Mouse (Mus musculus): ENCODE measurements around the gene Gm11634. TPM values are rescaled to one million over a fixed set of nuclear protein-coding genes. Genes with fewer than 3 reads are reported as not detected.
"Not testable (repeated sequence)": the region's sequence is repeated elsewhere in the genome, so short reads cannot be mapped to it uniquely, and the experiment has no call there.

The Gm11634 gene
- polyA plus RNA-seq (2015; fragmentation: Nextera tagmentation; extraction: Ambion mirVana), result not detected in 2 replicates

DNA sequence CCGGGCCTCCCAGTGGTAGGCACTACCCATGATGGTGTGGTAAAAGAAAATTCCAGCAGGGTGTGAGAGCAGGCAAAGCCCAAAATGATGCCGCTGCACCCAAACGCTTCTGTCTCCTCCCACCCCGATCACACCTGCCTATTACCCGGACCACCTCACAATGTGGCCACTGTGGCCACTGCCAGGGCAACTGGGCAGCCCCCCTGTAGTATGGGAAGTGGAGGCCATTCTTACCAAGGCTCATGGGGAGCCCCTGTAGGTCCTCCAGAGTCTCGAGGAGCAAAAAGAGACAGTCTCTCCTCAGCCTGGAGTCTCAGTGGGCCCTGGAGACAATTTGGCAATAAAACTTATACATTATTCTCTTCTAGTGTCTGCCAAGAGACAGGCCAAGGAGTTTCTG lies at the start of gene Gm11634:
TSS of gene Gm11634 (minus strand) at position 101 of the 400 bp plus-strand sequence.
- no peak within 1 kb of the TSS for H3K27ac ChIP-seq (ENCODE audit: low read length)
- no peak within 1 kb of the TSS for H3K9ac ChIP-seq (replicated peaks; ENCODE audit: low read depth)
- no peaks in the 10 kb centered on the region for H3K36me3 ChIP-seq (ENCODE audit: insufficient read depth, low read length)
- H3K9me3 ChIP-seq (ENCODE audit: low read length), result no peaks in the 10 kb centered on the region
- no peaks in the 10 kb centered on the region for H3K27me3 ChIP-seq (replicated peaks; ENCODE audit: insufficient read depth, low read length)
- TF ChIP-seq EP300 (IDR thresholded peaks at IDR 0.05) (no peak), CTCF (IDR thresholded peaks at IDR 0.05) (no peak)
- 69% methylated on average over 6 of the region's 6 CpGs for WGBS
- no peak for ATAC-seq
- no peak for DNase-seq (ENCODE audit: low spot score)
- no peaks in the 10 kb centered on the region for H3K4me1 ChIP-seq (ENCODE audit: insufficient read depth, low read depth, low read length)
- no peak within 1 kb of the TSS for H3K4me2 ChIP-seq (replicated peaks; ENCODE audit: low read depth, low read length)
- H3K4me3 ChIP-seq (ENCODE audit: low read depth, low read length), result no peak within 1 kb of the TSS

DNA sequence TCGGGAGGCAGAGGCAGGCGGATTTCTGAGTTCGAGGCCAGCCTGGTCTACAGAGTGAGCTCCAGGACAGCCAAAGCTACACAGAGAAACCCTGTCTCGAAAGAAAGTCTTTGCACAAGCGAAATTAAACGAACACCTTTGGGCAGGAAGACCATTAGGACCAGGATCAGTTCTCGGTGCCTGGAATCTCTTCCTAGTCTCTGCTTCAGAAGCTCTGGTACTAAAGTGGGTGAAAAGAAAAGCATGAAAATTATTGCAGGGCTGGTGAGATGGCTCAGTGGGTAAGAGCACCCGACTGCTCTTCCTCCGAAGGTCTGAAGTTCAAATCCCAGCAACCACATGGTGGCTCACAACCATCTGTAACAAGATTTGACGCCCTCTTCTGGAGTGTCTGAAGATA lies 48.0 kb upstream of the Gm11634 start:
- ATAC-seq; H3K9ac ChIP-seq (replicated peaks; ENCODE audit: low read depth); H3K4me1 ChIP-seq (ENCODE audit: insufficient read depth, low read depth, low read length); H3K9me3 ChIP-seq (ENCODE audit: low read length); H3K27me3 ChIP-seq (replicated peaks; ENCODE audit: insufficient read depth, low read length); H3K4me2 ChIP-seq (replicated peaks; ENCODE audit: low read depth, low read length); H3K27ac ChIP-seq (ENCODE audit: low read length); DNase-seq (ENCODE audit: low spot score); H3K4me3 ChIP-seq (ENCODE audit: low read depth, low read length); H3K36me3 ChIP-seq (ENCODE audit: insufficient read depth, low read length): not testable (repeated sequence)
- WGBS, result 92% methylated on average over 10 of the region's 10 CpGs

DNA sequence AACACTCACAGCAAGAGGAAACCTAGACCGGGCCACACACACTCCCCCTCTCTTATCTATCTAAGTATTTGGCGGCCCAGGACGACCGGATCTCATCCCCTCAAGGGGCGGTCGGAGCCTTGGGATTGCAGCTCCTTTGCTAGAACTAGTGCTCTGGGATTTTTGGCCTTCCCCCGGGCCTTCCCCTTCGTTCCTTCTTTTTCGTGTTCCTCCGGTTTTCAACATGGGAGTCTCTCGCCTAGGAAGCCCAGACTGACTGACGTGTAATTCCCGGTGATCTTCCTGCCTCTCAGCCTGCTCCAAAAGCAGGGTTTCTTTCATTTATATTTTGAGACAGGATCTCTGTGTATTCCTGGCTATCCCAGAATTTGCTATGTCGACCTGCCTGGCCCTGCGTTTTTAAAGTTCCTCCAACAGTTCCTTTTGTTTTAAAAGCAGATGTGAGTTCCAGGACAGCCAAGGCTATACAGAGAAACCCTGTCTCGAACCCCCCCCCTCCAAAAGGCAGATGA lies 47.3 kb upstream of the Gm11634 start:
- WGBS, result 7% methylated on average over 13 of the region's 16 CpGs
- not testable (repeated sequence) for H3K4me1 ChIP-seq (ENCODE audit: insufficient read depth, low read depth, low read length); H3K36me3 ChIP-seq (ENCODE audit: insufficient read depth, low read length); ATAC-seq; DNase-seq (ENCODE audit: low spot score); H3K27me3 ChIP-seq (replicated peaks; ENCODE audit: insufficient read depth, low read length); H3K9me3 ChIP-seq (ENCODE audit: low read length)
- Histone ChIP-seq H3K4me3 (ENCODE audit: low read depth, low read length) (peak overlapping the region; percentile 20; the same call in 1 of the 2 replicates), H3K27ac (ENCODE audit: low read length) (peak overlapping the region; percentile 85), H3K9ac (replicated peaks; ENCODE audit: low read depth) (peak overlapping the region; percentile 69), H3K4me2 (replicated peaks; ENCODE audit: low read depth, low read length) (peak overlapping the region; percentile 47)

DNA sequence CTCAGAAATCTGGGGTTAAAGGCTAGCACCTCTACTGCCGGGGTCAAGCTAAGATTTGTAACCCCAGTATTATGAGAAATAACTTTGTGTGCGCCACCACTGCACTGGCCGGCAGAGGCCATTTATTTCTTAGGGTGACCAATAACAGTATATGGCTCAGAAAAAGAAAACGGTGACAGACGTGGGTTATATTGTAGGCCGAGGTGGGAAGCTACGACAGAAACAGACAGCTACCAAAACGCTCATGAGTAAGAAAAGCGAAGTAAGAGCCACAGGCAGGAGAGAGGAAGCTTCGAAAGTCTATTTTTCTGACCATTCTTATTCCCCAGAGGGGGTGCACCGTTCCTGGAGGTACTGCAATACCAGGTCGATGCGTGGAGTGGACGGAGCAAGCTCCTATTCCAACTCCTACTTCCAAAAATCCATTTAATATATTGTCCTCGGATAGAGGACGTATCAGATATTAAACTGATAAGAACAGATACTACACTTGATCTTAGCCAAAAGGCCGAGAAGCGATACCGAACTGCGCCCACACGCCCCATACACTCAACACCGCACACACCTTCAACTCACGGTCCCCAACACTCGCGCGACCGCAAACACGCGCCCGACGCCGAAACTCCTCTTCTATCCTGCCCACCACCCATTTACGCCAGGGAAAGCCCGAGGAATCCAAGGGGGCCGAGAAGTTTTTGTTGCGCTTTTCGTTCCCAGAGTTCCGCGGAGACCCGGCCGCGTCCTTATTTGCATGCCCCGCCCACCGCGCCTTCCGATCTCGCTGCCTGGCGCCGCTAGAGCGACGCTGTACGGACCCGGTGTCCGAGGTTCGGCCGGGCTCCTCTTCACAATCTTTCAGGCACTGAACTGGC lies 46.6 kb upstream of the Gm11634 start:
- ATAC-seq (peak; percentile 77), DNase-seq (ENCODE audit: low spot score) (peak; percentile 77)
- peak overlapping the region; percentile 69 for H3K9ac ChIP-seq (replicated peaks; ENCODE audit: low read depth)
- H3K9me3 ChIP-seq (ENCODE audit: low read length); H3K4me1 ChIP-seq (ENCODE audit: insufficient read depth, low read depth, low read length); H3K27me3 ChIP-seq (replicated peaks; ENCODE audit: insufficient read depth, low read length); H3K36me3 ChIP-seq (ENCODE audit: insufficient read depth, low read length): not testable (repeated sequence)
- peak overlapping the region; percentile 85 for H3K27ac ChIP-seq (ENCODE audit: low read length)
- peak overlapping the region; percentile 47 for H3K4me2 ChIP-seq (replicated peaks; ENCODE audit: low read depth, low read length)
- peak overlapping the region; percentile 20; the same call in 1 of the 2 replicates for H3K4me3 ChIP-seq (ENCODE audit: low read depth, low read length)
- 1% methylated on average over 41 of the region's 56 CpGs for WGBS
- TF ChIP-seq EP300 (IDR thresholded peaks at IDR 0.05), result 0 out of 2 replicates have a peak, but pooled peaks have one; percentile 37

DNA sequence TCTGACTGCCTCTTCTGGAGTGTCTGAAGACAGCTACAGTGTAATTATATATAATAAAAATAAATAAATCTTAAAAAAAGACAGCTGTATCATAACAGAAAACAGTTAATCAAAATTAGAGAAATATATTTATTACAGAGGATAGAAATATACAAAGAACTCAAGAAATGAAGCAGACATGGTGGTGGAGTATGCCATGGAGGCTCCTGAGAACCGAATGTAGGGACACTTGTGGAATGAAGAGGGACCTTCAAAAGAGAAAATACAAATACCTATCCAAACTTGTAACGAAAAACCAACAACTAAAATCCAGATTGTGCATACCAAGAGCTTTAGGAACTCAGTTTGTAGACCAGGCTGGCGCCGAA lies 46.0 kb upstream of the Gm11634 start:
- not testable (repeated sequence) for H3K4me1 ChIP-seq (ENCODE audit: insufficient read depth, low read depth, low read length); H3K9me3 ChIP-seq (ENCODE audit: low read length); H3K27ac ChIP-seq (ENCODE audit: low read length); H3K4me3 ChIP-seq (ENCODE audit: low read depth, low read length); H3K4me2 ChIP-seq (replicated peaks; ENCODE audit: low read depth, low read length); H3K36me3 ChIP-seq (ENCODE audit: insufficient read depth, low read length); ATAC-seq; DNase-seq (ENCODE audit: low spot score); H3K27me3 ChIP-seq (replicated peaks; ENCODE audit: insufficient read depth, low read length); H3K9ac ChIP-seq (replicated peaks; ENCODE audit: low read depth)
- WGBS, result 0% methylated on average over 4 of the region's 4 CpGs

DNA sequence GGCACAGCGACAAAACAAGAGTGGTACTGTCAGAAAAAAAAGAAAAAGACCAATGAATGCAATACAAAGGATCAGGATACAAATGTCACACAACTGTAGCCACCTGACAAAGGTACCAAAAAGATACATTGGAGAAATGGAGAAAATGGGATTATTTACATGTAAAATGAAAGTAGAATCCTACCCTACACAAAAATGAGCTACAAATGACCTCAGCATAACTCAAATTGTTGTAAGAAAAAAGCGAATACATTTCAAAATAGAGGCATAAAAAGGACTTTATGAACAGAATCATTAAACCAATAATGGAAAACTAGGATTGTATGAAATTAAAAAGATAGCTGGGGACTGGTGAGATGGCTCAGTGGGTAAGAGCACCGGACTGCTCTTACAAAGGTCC lies 45.5 kb upstream of the Gm11634 start:
- ATAC-seq (no peak), DNase-seq (ENCODE audit: low spot score) (no peak)
- H3K36me3 ChIP-seq (ENCODE audit: insufficient read depth, low read length), result no peaks in the 10 kb centered on the region
- no peak overlapping the region for H3K9ac ChIP-seq (replicated peaks; ENCODE audit: low read depth)
- H3K9me3 ChIP-seq (ENCODE audit: low read length), result no peaks in the 10 kb centered on the region
- no peak for TF ChIP-seq EP300 (IDR thresholded peaks at IDR 0.05)
- H3K4me3 ChIP-seq (ENCODE audit: low read depth, low read length), result no peak overlapping the region
- WGBS, result 46% methylated on average over 3 of the region's 3 CpGs
- H3K4me2 ChIP-seq (replicated peaks; ENCODE audit: low read depth, low read length), result no peak overlapping the region
- no peaks in the 10 kb centered on the region for H3K4me1 ChIP-seq (ENCODE audit: insufficient read depth, low read depth, low read length)
- H3K27me3 ChIP-seq (replicated peaks; ENCODE audit: insufficient read depth, low read length), result no peaks in the 10 kb centered on the region
- no peak overlapping the region for H3K27ac ChIP-seq (ENCODE audit: low read length)

All from lung, postnatal 0 days (tissue).